In the genomic region with DNA sequence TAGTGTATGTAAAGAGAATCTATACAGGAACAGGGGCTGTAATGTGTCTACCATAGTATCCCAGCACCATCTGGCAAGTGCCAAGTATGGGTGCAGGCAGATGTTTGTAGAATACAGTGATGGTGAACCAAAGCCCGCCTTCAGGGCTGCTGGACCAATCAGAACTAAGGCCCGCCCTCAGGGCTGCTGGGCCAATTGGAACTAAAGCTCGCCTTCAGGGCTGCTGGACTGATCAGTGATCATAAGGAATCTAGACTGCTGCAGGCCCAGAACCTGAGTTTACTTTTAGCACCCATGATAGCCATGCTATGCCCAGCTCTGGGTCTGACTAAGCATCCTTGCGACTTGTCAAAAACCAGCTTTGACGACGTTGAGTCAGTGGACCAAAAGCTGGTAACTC, we compare ENCODE assay signal across 9 mouse cellular contexts. TPM values are rescaled to one million over a fixed set of nuclear protein-coding genes. Genes with fewer than 3 reads are reported as not detected.
DNase-seq lines count a peak whose midpoint lies in the region; ATAC-seq and TF ChIP-seq lines count a peak whose summit lies in the region.
"Had no signal": no experiment of that assay in that cellular context is flagged by ENCODE, and none has a peak within 500 bp of the region (broad histone marks: within the 10 kb centered on the region; RNA-seq: fewer than 3 reads in every experiment).

No protein-coding gene starts in this region.

- no peak for ATAC-seq in lung, embryonic 14.5 days (ENCODE audit: insufficient read depth)
- ATAC-seq in embryonic facial prominence, embryonic 14.5 days (ENCODE audit: low read depth), result no peak; the same call in 1 of the 2 replicates

- TF ChIP-seq CTCF in lung, embryonic 14.5 days (IDR thresholded peaks at IDR 0.05; ENCODE audit: low read depth), result no peak

- no peak overlapping the region for H3K9ac ChIP-seq in lung, embryonic 14.5 days
- H3K9ac ChIP-seq in embryonic facial prominence, embryonic 14.5 days (ENCODE audit: low read depth, low read length), result no peak overlapping the region
- H3K9ac ChIP-seq: liver, embryonic 15.5 days had no signal

- intact Hi-C loops in gastrocnemius, postnatal 36 days (cut with DNase I), result no loop called here

- no peak overlapping the region for H3K4me2 ChIP-seq in lung, embryonic 14.5 days
- no peak overlapping the region for H3K4me2 ChIP-seq in embryonic facial prominence, embryonic 14.5 days (ENCODE audit: low read depth, low read length)
- H3K4me2 ChIP-seq: liver, embryonic 15.5 days had no signal

- no peaks in the 10 kb centered on the region for H3K9me3 ChIP-seq in lung, embryonic 14.5 days (ENCODE audit: low read depth, low read length)
- no peaks in the 10 kb centered on the region for H3K9me3 ChIP-seq in embryonic facial prominence, embryonic 14.5 days (ENCODE audit: control insufficient read depth, low read length)
- no peaks in the 10 kb centered on the region for H3K9me3 ChIP-seq in limb, embryonic 10.5 days (replicated peaks)
- H3K9me3 ChIP-seq: liver, embryonic 15.5 days had no signal

- DNase-seq in lung, embryonic 14.5 days, result peak; percentile 30
- no peak for DNase-seq in lung, postnatal 10 days
- DNase-seq in embryonic facial prominence, embryonic 14.5 days (ENCODE audit: low spot score), result peak; percentile 15
- DNase-seq in limb, embryonic 10.5 days (ENCODE audit: low spot score), result peak; percentile 37
- DNase-seq in testis, postnatal 14 days (ENCODE audit: low spot score), result peak; percentile 49
- DNase-seq in spleen, adult 12 weeks (ENCODE audit: low spot score), result no peak
- no peak for DNase-seq in gastrocnemius, postnatal 36 days

- no peaks in the 10 kb centered on the region for H3K36me3 ChIP-seq in lung, embryonic 14.5 days (ENCODE audit: insufficient read depth)
- no peaks in the 10 kb centered on the region for H3K36me3 ChIP-seq in embryonic facial prominence, embryonic 14.5 days (ENCODE audit: control insufficient read depth, insufficient read depth, low read length)
- no peaks in the 10 kb centered on the region for H3K36me3 ChIP-seq in limb, embryonic 10.5 days
- H3K36me3 ChIP-seq: liver, embryonic 15.5 days had no signal

- H3K4me3 ChIP-seq in lung, embryonic 14.5 days (ENCODE audit: low read depth, low read length), result no peak overlapping the region
- no peak overlapping the region for H3K4me3 ChIP-seq in embryonic facial prominence, embryonic 14.5 days (ENCODE audit: low read depth, low read length)
- 0 out of 2 replicates have a peak overlapping the region, but pooled peaks have one; percentile 7 for H3K4me3 ChIP-seq in limb, embryonic 10.5 days
- H3K4me3 ChIP-seq: liver, embryonic 15.5 days had no signal

- WGBS in lung, embryonic 14.5 days, result 26% methylated on average over 6 of the region's 6 CpGs
- 23% methylated on average over 6 of the region's 6 CpGs for WGBS in embryonic facial prominence, embryonic 14.5 days
- 25% methylated on average over 6 of the region's 6 CpGs for WGBS in limb, embryonic 10.5 days

- no peaks in the 10 kb centered on the region for H3K4me1 ChIP-seq in lung, embryonic 14.5 days (ENCODE audit: insufficient read depth)
- H3K4me1 ChIP-seq in embryonic facial prominence, embryonic 14.5 days (ENCODE audit: control insufficient read depth, insufficient read depth, low read length), result no peaks in the 10 kb centered on the region
- H3K4me1 ChIP-seq in limb, embryonic 10.5 days, result peaks cover 9% of the 10 kb centered on the region
- H3K4me1 ChIP-seq: liver, embryonic 15.5 days had no signal

- H3K27me3 ChIP-seq in lung, embryonic 14.5 days (ENCODE audit: insufficient read depth, low read length), result no peaks in the 10 kb centered on the region
- no peaks in the 10 kb centered on the region for H3K27me3 ChIP-seq in embryonic facial prominence, embryonic 14.5 days (replicated peaks; ENCODE audit: control insufficient read depth, insufficient read depth, low read length)
- peaks cover 15% of the 10 kb centered on the region; the same call in 1 of the 2 replicates for H3K27me3 ChIP-seq in limb, embryonic 10.5 days (ENCODE audit: low read depth, poor library complexity, severe bottlenecking)

- no peak overlapping the region for H3K27ac ChIP-seq in lung, embryonic 14.5 days (ENCODE audit: low read depth)
- no peak overlapping the region for H3K27ac ChIP-seq in embryonic facial prominence, embryonic 14.5 days (replicated peaks; ENCODE audit: low read depth, low read length)
- no peak overlapping the region for H3K27ac ChIP-seq in limb, embryonic 10.5 days
- H3K27ac ChIP-seq: liver, embryonic 15.5 days had no signal

RNA-seq across cellular contexts. Expression of gene Oas2, which starts 12.2 kb away (rescaled TPM):
- 0.28 and 0.57 TPM in 2 replicates for polyA plus RNA-seq in lung, embryonic 14.5 days (2014; fragmentation: Nextera tagmentation; extraction: Ambion mirVana)
- polyA plus RNA-seq in embryonic facial prominence, embryonic 14.5 days (2014; fragmentation: Nextera tagmentation; extraction: Ambion mirVana), result 0.38 and 0.42 TPM in 2 replicates
- polyA plus RNA-seq in limb, embryonic 10.5 days (2016; fragmentation: Nextera tagmentation; extraction: Ambion mirVana), result not detected in 2 replicates
- total RNA-seq in gastrocnemius, postnatal 36 days (2021), result under 1 TPM; 0.18 to 0.37 TPM

RNA-seq across cellular contexts. Expression of gene Oas3, which starts 15.6 kb away (rescaled TPM):
- polyA plus RNA-seq in lung, embryonic 14.5 days (2014; fragmentation: Nextera tagmentation; extraction: Ambion mirVana), result 0.05 and 0.07 TPM in 2 replicates
- polyA plus RNA-seq in embryonic facial prominence, embryonic 14.5 days (2014; fragmentation: Nextera tagmentation; extraction: Ambion mirVana), result 0.35 and 0.45 TPM in 2 replicates
- 0.14 TPM in 1 of 2 replicates, not detected in the other for polyA plus RNA-seq in limb, embryonic 10.5 days (2016; fragmentation: Nextera tagmentation; extraction: Ambion mirVana)
- total RNA-seq in gastrocnemius, postnatal 36 days (2021), result not detected

RNA-seq across cellular contexts. Expression of gene Oas1e, which starts 33.4 kb away (rescaled TPM):
- not detected in 2 replicates for polyA plus RNA-seq in lung, embryonic 14.5 days (2014; fragmentation: Nextera tagmentation; extraction: Ambion mirVana)
- 0.10 TPM in 1 of 2 replicates, not detected in the other for polyA plus RNA-seq in embryonic facial prominence, embryonic 14.5 days (2014; fragmentation: Nextera tagmentation; extraction: Ambion mirVana)
- polyA plus RNA-seq in limb, embryonic 10.5 days (2016; fragmentation: Nextera tagmentation; extraction: Ambion mirVana), result not detected in 2 replicates
- not detected for total RNA-seq in gastrocnemius, postnatal 36 days (2021)
- total RNA-seq: adrenal gland, postnatal 36 days had no signal
- polyA plus RNA-seq: liver, embryonic 15.5 days had no signal

RNA-seq across cellular contexts. Expression of gene Dtx1, which starts 50.2 kb away (rescaled TPM):
- polyA plus RNA-seq in lung, embryonic 14.5 days (2014; fragmentation: Nextera tagmentation; extraction: Ambion mirVana), result 2.2 and 2.8 TPM in 2 replicates
- polyA plus RNA-seq in embryonic facial prominence, embryonic 14.5 days (2014; fragmentation: Nextera tagmentation; extraction: Ambion mirVana), result 3.4 and 4.3 TPM in 2 replicates
- 0.84 and 1.7 TPM in 2 replicates for polyA plus RNA-seq in limb, embryonic 10.5 days (2016; fragmentation: Nextera tagmentation; extraction: Ambion mirVana)
- under 1 TPM; 0.38 to 0.91 TPM for total RNA-seq in gastrocnemius, postnatal 36 days (2021)

RNA-seq across cellular contexts. Expression of gene Oas1c, which starts 50.4 kb away (rescaled TPM):
- polyA plus RNA-seq in lung, embryonic 14.5 days (2014; fragmentation: Nextera tagmentation; extraction: Ambion mirVana), result 0.32 and 0.68 TPM in 2 replicates
- polyA plus RNA-seq in embryonic facial prominence, embryonic 14.5 days (2014; fragmentation: Nextera tagmentation; extraction: Ambion mirVana), result 0.24 and 0.39 TPM in 2 replicates
- 0.23 and 0.43 TPM in 2 replicates for polyA plus RNA-seq in limb, embryonic 10.5 days (2016; fragmentation: Nextera tagmentation; extraction: Ambion mirVana)
- under 1 TPM; 0.15 to 0.30 TPM for total RNA-seq in gastrocnemius, postnatal 36 days (2021)

Comparison
In these comparisons a context has a peak if more than half of its experiments do, and no peak if none do; other contexts are left out.
1. DNase-seq: peak in lung, embryonic 14.5 days (single experiment), embryonic facial prominence, embryonic 14.5 days (single experiment), limb, embryonic 10.5 days (single experiment) and testis, postnatal 14 days (single experiment); none in lung, postnatal 10 days (single experiment), spleen, adult 12 weeks (single experiment) and gastrocnemius, postnatal 36 days (0 of 2).